Mouse (Mus musculus): ENCODE results near the gene Wwox.

DNA sequence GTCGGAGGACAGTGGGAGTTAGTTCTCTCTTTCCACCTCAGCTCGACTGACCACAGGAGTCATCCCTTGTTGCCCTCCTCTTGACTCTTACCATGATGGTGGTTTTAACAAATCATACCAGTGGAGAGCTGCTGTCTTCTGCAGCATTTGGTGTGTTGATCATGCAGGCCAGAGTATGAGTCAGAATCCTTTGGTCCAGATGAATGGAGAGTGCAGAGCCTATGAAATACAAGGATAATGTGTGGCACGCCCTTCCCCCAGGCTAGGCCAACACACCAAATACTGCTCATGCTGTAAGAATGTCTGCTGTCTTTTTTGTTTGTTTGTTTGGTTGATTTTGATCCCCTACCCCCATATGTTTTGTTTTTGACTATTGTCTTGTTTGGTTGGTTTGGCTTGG is 234.0 kb downstream of the Wwox start:
- TF ChIP-seq GABPA (IDR thresholded peaks at IDR 0.05; ENCODE audit: insufficient replicate concordance, low read depth, low read length), result no peak
- no peak for TF ChIP-seq CTCF (conservative IDR thresholded peaks at IDR 0.05 in 1 of 2, IDR thresholded peaks at IDR 0.05 in 1 of 2; ENCODE audit: low read depth in 2 of 2, low read length in 2 of 2)
- TF ChIP-seq POLR2A (IDR thresholded peaks at IDR 0.05; ENCODE audit: low read depth, low read length), result no peak
- TF ChIP-seq RAD21 (IDR thresholded peaks at IDR 0.05; ENCODE audit: low read depth, low read length), result no peak
